Mouse (Mus musculus) cerebellum, adult 2 months (tissue): ENCODE measurements at regions not wholly inside any gene's neighbourhood (a gene's known extent, or its start where the extent isn't known, plus 50 kb on each side); places are given as distances from the start of the nearest gene placed in this dataset.

ENCODE experiments used
- CTCF ChIP-seq: fragments of 200-500 bp; IDR thresholded peaks from 2 replicates; pipeline ENCODE4 v1.5.1; 2011; ENCODE audit warnings: low read depth, mild to moderate bottlenecking, control low read depth, low read length, moderate library complexity, borderline replicate concordance; ENCODE audit not compliant: insufficient read depth
- POLR2A ChIP-seq: fragments of 200-500 bp; IDR thresholded peaks from 2 replicates; pipeline ENCODE4 v1.6.1; 2011; ENCODE audit warnings: low read length, control low read depth, borderline replicate concordance; ENCODE audit not compliant: insufficient read depth

DNA sequence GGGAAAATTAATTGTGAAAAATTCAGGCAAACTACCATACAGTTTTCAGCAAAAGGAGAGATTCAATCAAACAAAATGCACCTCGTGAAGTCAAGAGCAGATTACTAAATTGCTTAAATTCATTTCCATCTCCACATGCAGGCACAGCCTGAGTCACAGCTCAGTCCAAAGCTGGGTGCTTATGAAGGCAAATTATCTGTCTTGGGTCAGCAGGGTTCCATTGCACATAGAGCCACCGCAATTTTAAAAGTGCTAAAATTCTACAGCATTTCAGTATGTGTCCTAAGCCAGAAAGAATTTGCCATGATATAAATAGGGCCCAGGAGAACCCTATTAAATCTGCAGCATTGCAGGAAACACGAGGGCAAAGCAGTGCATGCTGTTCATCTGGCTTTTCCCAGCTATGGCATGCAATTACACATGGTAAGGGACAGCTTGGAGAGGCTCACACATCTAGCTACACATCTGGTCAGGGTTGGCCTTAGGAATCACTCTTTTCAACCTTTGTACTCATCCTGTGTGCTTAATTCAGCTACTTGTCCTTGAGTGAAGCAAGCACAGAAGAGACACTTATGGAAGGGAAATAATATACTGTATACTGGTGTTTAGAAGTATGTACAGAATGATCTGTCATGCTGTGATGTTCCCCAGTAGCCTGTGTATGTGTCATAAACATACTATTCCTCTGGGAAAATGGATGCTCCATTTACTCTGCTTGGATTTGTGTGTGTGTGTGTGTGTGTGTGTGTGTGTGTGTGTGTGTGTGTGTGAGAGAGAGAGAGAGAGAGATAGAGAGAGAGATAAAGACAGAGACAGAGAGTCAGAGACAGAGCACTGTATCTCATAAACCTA lies 271.0 kb upstream of the Myo3a start:
- TF ChIP-seq CTCF (no peak), POLR2A (no peak)
